Mouse (Mus musculus) spleen, adult 12 weeks (tissue): Measurements from ENCODE around the gene 1700017B05Rik.
"Not testable (repeated sequence)": the region's sequence is repeated elsewhere in the genome, so short reads cannot be mapped to it uniquely, and the experiment has no call there.

ENCODE experiments used
- DNase-seq: peaks from one replicate; pipeline ENCODE4 v3.0.0; 2022; ENCODE audit warnings: low spot score

Gene 1700017B05Rik

DNA sequence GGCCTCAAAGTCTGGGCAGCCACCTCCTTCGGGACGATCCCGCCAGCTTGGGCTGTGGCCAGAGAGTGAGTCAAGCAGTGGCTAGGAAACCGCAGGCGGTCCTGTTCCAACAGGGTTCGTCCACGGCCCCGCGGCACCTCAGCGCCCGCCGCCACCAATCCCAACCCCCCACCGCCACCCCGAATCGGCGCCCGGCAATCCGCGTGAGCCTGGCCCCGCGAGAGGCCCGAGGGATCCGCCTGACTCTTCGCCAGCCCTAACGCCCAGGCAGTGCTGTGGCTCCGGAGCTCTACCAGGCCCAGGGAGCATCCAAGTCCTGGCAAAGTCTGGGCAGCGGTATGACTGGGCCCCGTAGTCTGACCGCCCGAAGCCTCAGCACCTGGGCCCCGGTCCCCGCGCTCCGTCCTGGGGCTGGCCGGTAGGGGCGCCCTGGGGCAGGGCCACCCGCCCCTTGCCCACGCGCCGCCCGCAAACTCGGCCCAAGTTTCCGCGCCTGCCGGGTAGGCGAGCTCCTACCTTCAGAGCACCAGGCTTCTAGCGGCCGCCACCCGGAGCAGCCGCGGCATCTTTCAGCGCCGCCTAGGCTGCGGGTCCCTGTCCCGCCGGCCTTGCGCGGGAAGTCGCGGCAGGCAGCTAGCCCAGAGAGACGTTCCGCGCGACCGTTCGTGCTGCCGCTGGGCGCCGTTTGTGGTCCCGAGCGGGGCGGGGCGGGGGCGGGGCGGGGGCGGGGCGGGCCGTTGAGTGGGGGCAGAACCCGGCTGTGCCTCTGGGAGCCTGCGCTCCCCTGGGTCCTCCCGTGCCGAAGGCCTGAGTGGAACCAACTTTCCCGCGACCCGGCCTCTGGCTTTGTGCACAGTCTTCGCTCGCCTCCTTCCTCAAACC lies at the start of gene 1700017B05Rik:
TSS of gene 1700017B05Rik (minus strand) at position 700 of the 882 bp plus-strand sequence.
- peak; percentile 80 for DNase-seq

GRCm38 (mm10) chr9:57310895-57311294 lies 48.5 kb upstream of the 1700017B05Rik start:
- DNase-seq = no peak

DNA sequence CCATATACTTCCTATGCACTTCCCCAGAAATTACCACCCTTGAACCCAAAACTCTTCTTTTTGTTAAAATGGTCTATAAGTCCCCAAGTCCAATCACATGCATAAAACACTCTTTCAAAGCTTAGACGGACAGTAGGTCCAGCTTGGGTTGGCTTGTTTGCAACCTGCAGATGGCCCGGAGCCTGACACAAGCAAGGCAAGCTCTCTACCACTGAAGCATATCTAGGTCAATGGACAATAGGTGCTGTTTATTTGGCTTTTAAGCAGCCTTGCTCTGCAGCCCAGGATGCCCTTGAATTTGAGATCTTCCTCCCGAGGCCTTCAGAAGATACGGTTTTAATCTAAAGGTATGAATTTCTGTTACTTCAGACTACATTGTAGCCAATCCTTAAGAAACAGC lies 46.9 kb upstream of the 1700017B05Rik start:
- DNase-seq = no peak

GRCm38 (mm10) chr9:57307456-57307855 lies 45.0 kb upstream of the 1700017B05Rik start:
- DNase-seq = no peak

DNA sequence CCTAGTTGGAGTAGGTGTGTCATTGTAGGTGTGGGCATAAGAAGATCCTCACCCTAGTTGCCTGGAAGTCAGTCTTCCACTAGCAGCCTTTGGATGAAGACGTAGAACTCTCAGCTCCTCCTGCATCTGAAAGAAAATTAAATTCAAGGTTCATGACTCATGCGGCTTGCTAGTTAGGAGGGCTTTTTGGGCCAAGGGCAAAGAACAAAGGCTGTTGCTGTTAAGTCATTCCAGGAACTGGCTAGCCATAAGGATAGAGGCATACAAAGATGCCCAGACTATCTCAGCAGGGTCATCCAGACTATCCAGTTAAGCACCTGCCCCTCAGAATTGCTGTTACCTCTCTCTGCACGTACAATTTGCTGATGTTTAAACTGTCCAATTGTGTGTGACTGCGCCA lies 42.3 kb upstream of the 1700017B05Rik start:
- not testable (repeated sequence) for DNase-seq

- DNase-seq = no peak
These were observed 41.8 kb upstream of the 1700017B05Rik start for GRCm38 (mm10) chr9:57304251-57304650.

- no peak for DNase-seq
These were observed 40.9 kb upstream of the 1700017B05Rik start for GRCm38 (mm10) chr9:57303356-57303755.

GRCm38 (mm10) chr9:57300825-57301224 lies 38.4 kb upstream of the 1700017B05Rik start:
- no peak for DNase-seq

GRCm38 (mm10) chr9:57299790-57300477 lies 37.5 kb upstream of the 1700017B05Rik start:
- peak; percentile 76 for DNase-seq

- no peak for DNase-seq
These were observed 35.5 kb upstream of the 1700017B05Rik start for GRCm38 (mm10) chr9:57297938-57298337.

DNA sequence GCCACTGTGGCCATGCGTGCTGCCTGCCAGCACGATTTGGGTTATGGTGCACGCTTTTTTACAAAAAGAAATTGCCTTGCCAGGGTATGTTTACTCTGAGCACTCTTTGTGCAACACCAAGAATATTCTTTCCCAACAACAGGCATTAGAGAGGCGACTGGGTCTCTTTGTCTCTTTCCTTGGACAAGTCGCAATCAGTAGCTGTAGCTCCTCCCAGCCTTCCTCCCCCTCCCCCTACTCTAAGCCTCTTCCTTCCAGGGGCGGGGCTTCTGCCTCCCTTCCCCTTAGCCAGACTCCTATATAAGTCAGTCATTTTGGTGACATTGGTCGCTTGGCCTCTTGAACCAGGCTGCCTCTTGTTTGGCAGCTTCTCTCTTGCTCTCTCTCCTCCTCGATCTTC lies 33.9 kb upstream of the 1700017B05Rik start:
- no peak for DNase-seq

GRCm38 (mm10) chr9:57295666-57296065 lies 33.3 kb upstream of the 1700017B05Rik start:
- no peak for DNase-seq

- DNase-seq = no peak
These were observed 32.5 kb upstream of the 1700017B05Rik start for GRCm38 (mm10) chr9:57294905-57295304.

GRCm38 (mm10) chr9:57287183-57287582 lies 24.8 kb upstream of the 1700017B05Rik start:
- no peak for DNase-seq

GRCm38 (mm10) chr9:57283311-57283710 lies 20.9 kb upstream of the 1700017B05Rik start:
- no peak for DNase-seq

DNA sequence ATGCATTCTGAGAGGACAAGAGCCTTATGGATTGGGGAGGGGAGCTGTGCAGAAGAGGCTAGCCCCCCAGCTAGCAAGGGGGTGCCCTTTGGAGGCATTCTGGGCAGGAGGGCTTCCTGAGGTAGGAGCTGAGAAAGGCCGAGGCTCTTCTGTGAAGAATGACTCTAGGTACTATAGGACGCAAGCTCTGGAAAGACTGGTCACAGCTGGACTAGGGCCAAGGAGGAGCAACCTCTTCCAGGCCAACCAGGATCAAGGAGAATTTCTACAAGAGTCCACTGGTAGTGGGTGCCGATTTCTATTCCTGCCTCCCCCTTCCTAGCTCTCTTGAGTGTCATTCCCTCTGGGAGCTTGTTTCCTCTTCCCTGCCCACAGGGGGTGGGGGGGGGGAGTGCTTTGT lies 20.3 kb upstream of the 1700017B05Rik start:
- DNase-seq = no peak

DNA sequence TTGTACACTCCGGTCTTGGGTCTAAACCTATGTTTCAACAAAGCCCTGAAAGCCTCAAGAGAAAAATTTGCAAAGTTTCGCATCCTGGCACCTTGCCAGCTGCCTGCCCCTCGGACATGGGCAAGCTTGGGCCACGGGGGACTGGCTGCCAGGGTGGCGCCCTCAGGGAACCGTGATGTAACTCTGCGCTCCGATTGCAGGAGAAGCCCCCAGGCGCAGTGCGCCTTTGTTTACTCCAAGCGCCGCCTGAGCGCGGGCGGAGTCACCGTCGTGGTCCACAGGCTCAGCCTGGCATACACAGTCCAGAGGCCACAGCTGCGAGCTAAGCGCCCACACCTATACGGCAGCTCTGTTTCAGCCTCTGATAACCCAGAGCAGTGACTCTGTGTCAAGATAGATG lies 19.1 kb upstream of the 1700017B05Rik start:
- DNase-seq = no peak

DNA sequence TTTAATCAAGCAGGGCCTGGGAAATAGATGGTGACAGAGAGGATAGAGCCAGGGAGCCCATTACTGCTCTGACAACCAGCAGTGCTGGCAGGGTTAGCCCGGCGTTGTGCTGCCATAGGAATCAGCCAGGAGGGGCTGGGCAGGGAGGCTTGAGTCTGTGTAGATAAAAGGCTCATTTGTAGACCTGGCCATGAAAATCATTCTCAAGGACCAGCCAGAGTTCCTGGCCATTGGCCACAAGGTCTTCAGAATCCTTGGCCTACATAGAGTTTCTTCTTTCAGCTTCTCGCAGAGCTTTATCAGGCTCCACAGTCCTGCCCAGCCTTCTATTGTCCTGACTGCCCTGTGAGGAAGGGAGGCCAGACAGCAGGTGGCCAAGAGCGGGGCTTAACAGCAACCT lies 17.0 kb upstream of the 1700017B05Rik start:
- no peak for DNase-seq

- peak; percentile 34 for DNase-seq
These were observed 15.9 kb upstream of the 1700017B05Rik start for GRCm38 (mm10) chr9:57278268-57278667.

- DNase-seq = no peak
These were observed 13.9 kb upstream of the 1700017B05Rik start for GRCm38 (mm10) chr9:57276311-57276710.

DNA sequence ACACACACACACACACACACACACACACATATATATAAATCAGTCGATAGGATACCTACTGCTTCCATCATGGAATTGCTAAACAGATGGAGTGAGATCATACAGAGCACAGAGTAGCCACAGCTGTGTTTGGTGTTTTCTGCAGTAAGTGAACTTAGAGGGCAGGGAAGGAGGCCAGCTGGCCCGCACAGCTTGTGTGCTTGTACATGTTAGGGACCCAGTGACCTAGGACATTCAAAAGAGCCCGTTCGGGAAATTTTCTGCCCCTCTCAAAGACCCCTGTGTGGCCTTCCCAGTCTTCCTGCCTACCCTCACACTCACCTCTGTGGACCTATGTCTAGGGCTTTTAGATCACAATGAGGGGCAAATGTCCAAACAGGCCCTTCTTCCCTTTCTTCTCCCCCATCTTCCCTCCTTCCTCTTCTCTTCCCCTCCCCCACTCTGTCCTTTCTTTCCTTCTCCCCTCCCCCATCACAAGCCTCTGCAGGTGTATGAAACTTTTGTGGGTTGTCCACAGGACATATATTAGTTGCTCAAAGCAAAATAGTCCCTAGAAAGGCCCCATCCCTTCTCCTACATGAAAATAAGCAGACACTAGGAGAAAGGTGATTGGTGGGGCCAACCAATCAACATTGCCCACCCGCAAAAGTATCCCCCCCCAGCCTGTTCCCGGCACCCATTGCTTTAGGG lies 11.5 kb upstream of the 1700017B05Rik start:
- no peak for DNase-seq
